Mouse (Mus musculus): Measurements from ENCODE around the gene Mif4gd. TPM values are rescaled to one million over a fixed set of nuclear protein-coding genes. Genes with fewer than 3 reads are reported as not detected.

Gene Mif4gd
- polyA plus RNA-seq (2014; fragmentation: Nextera tagmentation; extraction: Ambion mirVana), result 39.0 and 41.4 TPM in 2 replicates

GRCm38 (mm10) chr11:115612410-115613137 lies at the start of gene Mif4gd:
Mif4gd (minus strand) TSS chr11:115612969.
- peak within 1 kb of the TSS; percentile 86 for H3K4me2 ChIP-seq
- DNase-seq (ENCODE audit: low spot score), result peak; percentile 97
- H3K4me3 ChIP-seq (ENCODE audit: low read depth, low read length), result peak within 1 kb of the TSS; percentile 78
- WGBS, result under 1% methylated on average over 70 of the region's 80 CpGs
- H3K4me1 ChIP-seq (replicated peaks; ENCODE audit: control insufficient read depth, insufficient read depth, low read length), result peaks cover 17% of the 10 kb centered on the region
- peak; percentile 86 for ATAC-seq (replicated peaks; ENCODE audit: low FRiP score)
- H3K27ac ChIP-seq (ENCODE audit: low read depth, low read length), result peak within 1 kb of the TSS; percentile 98
- peak within 1 kb of the TSS; percentile 81 for H3K9ac ChIP-seq (ENCODE audit: low read depth, low read length)
- H3K36me3 ChIP-seq (ENCODE audit: control insufficient read depth, insufficient read depth, low read length), result peaks cover 24% of the 10 kb centered on the region
- H3K9me3 ChIP-seq (ENCODE audit: control insufficient read depth, low read length), result no peaks in the 10 kb centered on the region
- no peaks in the 10 kb centered on the region for H3K27me3 ChIP-seq (replicated peaks; ENCODE audit: control insufficient read depth, insufficient read depth, low read length)

- peaks cover 5% of the 10 kb centered on the region for H3K36me3 ChIP-seq (ENCODE audit: control insufficient read depth, insufficient read depth, low read length)
- ATAC-seq (replicated peaks; ENCODE audit: low FRiP score) (no peak), DNase-seq (ENCODE audit: low spot score) (no peak)
- WGBS, result 96% methylated on average over 4 of the region's 4 CpGs
- H3K4me3 ChIP-seq (ENCODE audit: low read depth, low read length), result no peak overlapping the region
- no peak overlapping the region for H3K4me2 ChIP-seq
- H3K4me1 ChIP-seq (replicated peaks; ENCODE audit: control insufficient read depth, insufficient read depth, low read length), result 0 out of 2 replicates have a peak, but pooled peaks cover 3% of the 10 kb centered on the region
- H3K27ac ChIP-seq (ENCODE audit: low read depth, low read length), result no peak overlapping the region
- H3K9ac ChIP-seq (ENCODE audit: low read depth, low read length), result no peak overlapping the region
- no peaks in the 10 kb centered on the region for H3K27me3 ChIP-seq (replicated peaks; ENCODE audit: control insufficient read depth, insufficient read depth, low read length)
- peaks cover 2% of the 10 kb centered on the region; the same call in 1 of the 2 replicates for H3K9me3 ChIP-seq (ENCODE audit: control insufficient read depth, low read length)
These were observed 47.6 kb upstream of the Mif4gd start for GRCm38 (mm10) chr11:115660376-115660775.

GRCm38 (mm10) chr11:115658521-115658920 lies 45.8 kb upstream of the Mif4gd start:
- WGBS, result 71% methylated on average over 6 of the region's 6 CpGs
- peaks cover 2% of the 10 kb centered on the region; the same call in 1 of the 2 replicates for H3K9me3 ChIP-seq (ENCODE audit: control insufficient read depth, low read length)
- no peak for ATAC-seq (replicated peaks; ENCODE audit: low FRiP score)
- H3K36me3 ChIP-seq (ENCODE audit: control insufficient read depth, insufficient read depth, low read length), result peaks cover 5% of the 10 kb centered on the region
- 0 out of 2 replicates have a peak, but pooled peaks cover 3% of the 10 kb centered on the region for H3K4me1 ChIP-seq (replicated peaks; ENCODE audit: control insufficient read depth, insufficient read depth, low read length)
- DNase-seq (ENCODE audit: low spot score), result no peak
- no peak overlapping the region for H3K4me3 ChIP-seq (ENCODE audit: low read depth, low read length)
- no peaks in the 10 kb centered on the region for H3K27me3 ChIP-seq (replicated peaks; ENCODE audit: control insufficient read depth, insufficient read depth, low read length)
- H3K9ac ChIP-seq (ENCODE audit: low read depth, low read length), result no peak overlapping the region
- no peak overlapping the region for H3K27ac ChIP-seq (ENCODE audit: low read depth, low read length)
- no peak overlapping the region for H3K4me2 ChIP-seq

GRCm38 (mm10) chr11:115654128-115654527 lies 41.4 kb upstream of the Mif4gd start:
- H3K27ac ChIP-seq (ENCODE audit: low read depth, low read length), result no peak overlapping the region

GRCm38 (mm10) chr11:115653194-115653593 lies 40.4 kb upstream of the Mif4gd start:
- H3K36me3 ChIP-seq (ENCODE audit: control insufficient read depth, insufficient read depth, low read length), result peaks cover 3% of the 10 kb centered on the region; the same call in 1 of the 2 replicates
- no peak overlapping the region for H3K9ac ChIP-seq (ENCODE audit: low read depth, low read length)
- no peaks in the 10 kb centered on the region for H3K4me1 ChIP-seq (replicated peaks; ENCODE audit: control insufficient read depth, insufficient read depth, low read length)
- no peak for DNase-seq (ENCODE audit: low spot score)
- H3K4me2 ChIP-seq, result no peak overlapping the region
- WGBS, result 77% methylated on average over 3 of the region's 3 CpGs
- no peak for ATAC-seq (replicated peaks; ENCODE audit: low FRiP score)
- no peak overlapping the region for H3K4me3 ChIP-seq (ENCODE audit: low read depth, low read length)
- no peaks in the 10 kb centered on the region for H3K27me3 ChIP-seq (replicated peaks; ENCODE audit: control insufficient read depth, insufficient read depth, low read length)
- no peaks in the 10 kb centered on the region for H3K9me3 ChIP-seq (ENCODE audit: control insufficient read depth, low read length)
- no peak overlapping the region for H3K27ac ChIP-seq (ENCODE audit: low read depth, low read length)

More at GRCm38 (mm10) chr11:115654128-115654527, 41.4 kb upstream of the Mif4gd start:
- ATAC-seq (replicated peaks; ENCODE audit: low FRiP score), result no peak
- H3K9me3 ChIP-seq (ENCODE audit: control insufficient read depth, low read length), result no peaks in the 10 kb centered on the region
- 56% methylated on average over 2 of the region's 2 CpGs for WGBS
- H3K27me3 ChIP-seq (replicated peaks; ENCODE audit: control insufficient read depth, insufficient read depth, low read length), result no peaks in the 10 kb centered on the region
- H3K36me3 ChIP-seq (ENCODE audit: control insufficient read depth, insufficient read depth, low read length), result peaks cover 3% of the 10 kb centered on the region; the same call in 1 of the 2 replicates
- no peak overlapping the region for H3K9ac ChIP-seq (ENCODE audit: low read depth, low read length)
- no peak overlapping the region for H3K4me2 ChIP-seq
- H3K4me1 ChIP-seq (replicated peaks; ENCODE audit: control insufficient read depth, insufficient read depth, low read length), result 0 out of 2 replicates have a peak, but pooled peaks cover 3% of the 10 kb centered on the region
- no peak overlapping the region for H3K4me3 ChIP-seq (ENCODE audit: low read depth, low read length)
- DNase-seq (ENCODE audit: low spot score), result no peak

GRCm38 (mm10) chr11:115651680-115652079 lies 38.9 kb upstream of the Mif4gd start:
- H3K4me3 ChIP-seq (ENCODE audit: low read depth, low read length), result no peak overlapping the region
- DNase-seq (ENCODE audit: low spot score) (no peak), ATAC-seq (replicated peaks; ENCODE audit: low FRiP score) (no peak)
- no peak overlapping the region for H3K9ac ChIP-seq (ENCODE audit: low read depth, low read length)
- H3K27ac ChIP-seq (ENCODE audit: low read depth, low read length), result no peak overlapping the region
- peaks cover 4% of the 10 kb centered on the region; the same call in 1 of the 2 replicates for H3K36me3 ChIP-seq (ENCODE audit: control insufficient read depth, insufficient read depth, low read length)
- 92% methylated on average over 3 of the region's 3 CpGs for WGBS
- no peaks in the 10 kb centered on the region for H3K9me3 ChIP-seq (ENCODE audit: control insufficient read depth, low read length)
- H3K4me1 ChIP-seq (replicated peaks; ENCODE audit: control insufficient read depth, insufficient read depth, low read length), result no peaks in the 10 kb centered on the region
- no peak overlapping the region for H3K4me2 ChIP-seq
- no peaks in the 10 kb centered on the region for H3K27me3 ChIP-seq (replicated peaks; ENCODE audit: control insufficient read depth, insufficient read depth, low read length)

GRCm38 (mm10) chr11:115649706-115650105 lies 36.9 kb upstream of the Mif4gd start:
- DNase-seq (ENCODE audit: low spot score) (no peak), ATAC-seq (replicated peaks; ENCODE audit: low FRiP score) (no peak)
- no peak overlapping the region for H3K9ac ChIP-seq (ENCODE audit: low read depth, low read length)
- H3K4me1 ChIP-seq (replicated peaks; ENCODE audit: control insufficient read depth, insufficient read depth, low read length), result no peaks in the 10 kb centered on the region
- no peaks in the 10 kb centered on the region for H3K27me3 ChIP-seq (replicated peaks; ENCODE audit: control insufficient read depth, insufficient read depth, low read length)
- no peaks in the 10 kb centered on the region for H3K9me3 ChIP-seq (ENCODE audit: control insufficient read depth, low read length)
- H3K4me2 ChIP-seq, result no peak overlapping the region
- 79% methylated on average over 10 of the region's 10 CpGs for WGBS
- H3K4me3 ChIP-seq (ENCODE audit: low read depth, low read length), result no peak overlapping the region
- no peak overlapping the region for H3K27ac ChIP-seq (ENCODE audit: low read depth, low read length)
- H3K36me3 ChIP-seq (ENCODE audit: control insufficient read depth, insufficient read depth, low read length), result peaks cover 11% of the 10 kb centered on the region

GRCm38 (mm10) chr11:115647459-115647858 lies 34.7 kb upstream of the Mif4gd start:
- Histone ChIP-seq H3K4me3 (ENCODE audit: low read depth, low read length) (no peak overlapping the region), H3K9me3 (ENCODE audit: control insufficient read depth, low read length) (no peaks in the 10 kb centered on the region), H3K4me2 (no peak overlapping the region), H3K27ac (ENCODE audit: low read depth, low read length) (no peak overlapping the region), H3K9ac (ENCODE audit: low read depth, low read length) (no peak overlapping the region), H3K27me3 (replicated peaks; ENCODE audit: control insufficient read depth, insufficient read depth, low read length) (no peaks in the 10 kb centered on the region), H3K36me3 (ENCODE audit: control insufficient read depth, insufficient read depth, low read length) (peaks cover 11% of the 10 kb centered on the region), H3K4me1 (replicated peaks; ENCODE audit: control insufficient read depth, insufficient read depth, low read length) (no peaks in the 10 kb centered on the region)
- 74% methylated on average over 6 of the region's 6 CpGs for WGBS
- DNase-seq (ENCODE audit: low spot score) (no peak), ATAC-seq (replicated peaks; ENCODE audit: low FRiP score) (no peak)

GRCm38 (mm10) chr11:115646439-115646838 lies 33.7 kb upstream of the Mif4gd start:
- peaks cover 11% of the 10 kb centered on the region for H3K36me3 ChIP-seq (ENCODE audit: control insufficient read depth, insufficient read depth, low read length)
- H3K9me3 ChIP-seq (ENCODE audit: control insufficient read depth, low read length), result no peaks in the 10 kb centered on the region
- no peak overlapping the region for H3K9ac ChIP-seq (ENCODE audit: low read depth, low read length)
- H3K4me2 ChIP-seq, result no peak overlapping the region
- ATAC-seq (replicated peaks; ENCODE audit: low FRiP score) (no peak), DNase-seq (ENCODE audit: low spot score) (no peak)
- H3K27ac ChIP-seq (ENCODE audit: low read depth, low read length), result no peak overlapping the region
- H3K4me3 ChIP-seq (ENCODE audit: low read depth, low read length), result no peak overlapping the region
- WGBS, result 92% methylated on average over 9 of the region's 9 CpGs
- H3K27me3 ChIP-seq (replicated peaks; ENCODE audit: control insufficient read depth, insufficient read depth, low read length), result no peaks in the 10 kb centered on the region
- no peaks in the 10 kb centered on the region for H3K4me1 ChIP-seq (replicated peaks; ENCODE audit: control insufficient read depth, insufficient read depth, low read length)

All from liver, embryonic 11.5 days (tissue).